Mouse (Mus musculus): ENCODE results near the gene Nr3c2. TPM values are rescaled to one million over a fixed set of nuclear protein-coding genes. Genes with fewer than 3 reads are reported as not detected.

Gene Nr3c2
- polyA plus RNA-seq, 1 experiment = not detected

DNA sequence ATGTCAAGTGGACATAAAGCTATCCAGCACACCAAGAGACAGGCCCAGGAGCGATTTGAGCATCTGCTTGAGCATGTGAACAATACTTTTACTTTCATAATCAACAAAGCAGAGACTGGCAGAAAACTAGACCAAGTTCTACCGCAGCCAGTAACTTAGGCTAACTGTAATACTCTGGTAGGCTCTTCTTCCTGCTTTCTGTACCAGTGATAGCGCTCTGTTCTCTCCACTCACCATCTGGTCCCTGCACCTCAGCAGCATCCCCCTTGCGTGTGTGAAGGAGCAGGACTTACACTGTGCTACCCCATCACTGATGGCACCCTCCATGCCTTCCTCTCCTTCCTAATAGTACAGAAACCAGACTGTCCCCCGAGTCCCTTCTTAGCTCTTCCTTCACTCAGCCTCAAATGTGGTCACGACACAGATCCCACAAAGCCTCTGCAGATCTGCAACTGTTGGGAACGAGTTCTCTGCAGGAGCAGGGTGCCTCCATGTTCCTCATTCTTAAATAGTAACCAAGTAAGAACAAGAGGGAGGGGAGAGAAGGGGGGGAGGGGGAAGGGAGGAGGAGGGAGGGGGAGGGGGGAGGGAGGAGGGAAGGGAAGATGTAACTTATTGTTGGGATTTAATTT, 383.5 kb downstream of the Nr3c2 start:
- Histone ChIP-seq H3K4me3 (replicated peaks) (no peak overlapping the region), H3K27me3 (ENCODE audit: control insufficient read depth) (no peaks in the 10 kb centered on the region), H3K9me3 (ENCODE audit: control insufficient read depth, low read length) (no peaks in the 10 kb centered on the region), H3K4me1 (ENCODE audit: control insufficient read depth) (no peaks in the 10 kb centered on the region), H3K36me3 (ENCODE audit: control insufficient read depth) (no peaks in the 10 kb centered on the region)
- TF ChIP-seq TAL1 (IDR thresholded peaks at IDR 0.05; ENCODE audit: low read length) (no peak), GATA1 (IDR thresholded peaks at IDR 0.05; ENCODE audit: low read length) (no peak)

DNA sequence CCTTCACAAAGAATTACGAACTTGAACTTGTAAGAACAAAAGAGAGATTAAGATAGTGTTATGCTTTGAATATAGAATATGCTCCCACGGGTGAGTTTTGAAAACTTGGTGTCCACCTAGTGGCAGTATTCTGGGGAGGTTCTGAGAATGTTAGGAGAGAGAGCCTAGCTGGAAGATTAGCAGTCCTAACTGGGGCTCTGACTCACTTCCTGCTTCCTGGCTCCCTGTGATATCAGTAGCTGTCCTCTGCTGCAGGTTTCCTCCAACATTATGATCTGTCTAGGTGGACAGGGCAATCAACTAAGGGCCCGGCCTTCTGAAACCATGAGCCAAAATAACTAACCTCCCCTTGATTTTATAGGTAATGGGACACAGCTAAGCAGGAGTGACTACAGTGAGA, 385.2 kb downstream of the Nr3c2 start:
- TF ChIP-seq TAL1 (IDR thresholded peaks at IDR 0.05; ENCODE audit: low read length) (no peak), GATA1 (IDR thresholded peaks at IDR 0.05; ENCODE audit: low read length) (no peak)
- Histone ChIP-seq H3K36me3 (ENCODE audit: control insufficient read depth) (no peaks in the 10 kb centered on the region), H3K27me3 (ENCODE audit: control insufficient read depth) (no peaks in the 10 kb centered on the region)

DNA sequence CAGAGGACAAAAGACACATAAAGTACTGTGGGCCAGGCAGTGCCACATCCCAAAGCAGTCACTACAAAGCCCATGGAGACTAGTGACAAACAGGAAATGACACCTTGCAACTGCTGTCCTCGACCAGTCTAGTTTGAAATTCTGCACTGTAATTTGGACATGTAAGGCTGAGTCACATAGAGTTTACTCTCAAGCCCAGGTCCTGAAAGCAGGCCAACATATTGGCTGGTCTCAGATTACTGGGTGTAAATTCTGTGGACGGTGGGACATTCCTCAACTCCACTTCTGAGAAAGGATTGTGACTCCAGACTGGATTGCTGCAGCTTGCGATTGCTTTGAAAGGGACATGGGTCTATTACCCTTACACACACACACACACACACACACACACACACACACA, 388.8 kb downstream of the Nr3c2 start:
- Histone ChIP-seq H3K4me3 (replicated peaks) (no peak overlapping the region), H3K36me3 (ENCODE audit: control insufficient read depth) (no peaks in the 10 kb centered on the region)
- TF ChIP-seq TAL1 (IDR thresholded peaks at IDR 0.05; ENCODE audit: low read length) (no peak), GATA1 (IDR thresholded peaks at IDR 0.05; ENCODE audit: low read length) (no peak)

More for the DNA sequence above, 385.2 kb downstream of the Nr3c2 start:
- Histone ChIP-seq H3K9me3 (ENCODE audit: control insufficient read depth, low read length) (no peaks in the 10 kb centered on the region), H3K4me1 (ENCODE audit: control insufficient read depth) (no peaks in the 10 kb centered on the region), H3K4me3 (replicated peaks) (no peak overlapping the region)

DNA sequence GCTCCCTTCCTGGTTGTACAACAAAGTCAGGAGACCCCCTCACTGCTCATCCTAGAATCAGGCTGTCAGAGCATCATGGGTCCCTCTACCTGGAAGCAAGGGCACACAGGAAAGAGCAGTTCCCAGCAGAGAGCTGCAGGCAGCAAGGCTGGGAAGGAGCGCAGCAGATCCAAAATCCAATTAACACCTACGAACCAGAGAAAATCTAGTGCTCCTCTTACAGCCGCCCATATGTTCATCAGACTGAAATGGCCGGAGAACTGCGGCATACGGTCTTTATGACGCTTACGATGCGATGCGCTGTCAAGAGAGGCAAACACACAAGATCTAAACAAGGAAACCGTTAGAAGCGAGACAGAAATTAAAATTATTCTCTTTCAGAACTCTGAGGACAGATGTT, 389.2 kb downstream of the Nr3c2 start:
- H3K27me3 ChIP-seq (ENCODE audit: control insufficient read depth) = no peaks in the 10 kb centered on the region
- H3K4me1 ChIP-seq (ENCODE audit: control insufficient read depth) = no peaks in the 10 kb centered on the region
- no peaks in the 10 kb centered on the region for H3K9me3 ChIP-seq (ENCODE audit: control insufficient read depth, low read length)
- H3K36me3 ChIP-seq (ENCODE audit: control insufficient read depth) = no peaks in the 10 kb centered on the region
- TF ChIP-seq GATA1 (IDR thresholded peaks at IDR 0.05; ENCODE audit: low read length) = no peak
- no peak overlapping the region for H3K4me3 ChIP-seq (replicated peaks)

More for the DNA sequence above, 388.8 kb downstream of the Nr3c2 start:
- no peaks in the 10 kb centered on the region for H3K4me1 ChIP-seq (ENCODE audit: control insufficient read depth)
- no peaks in the 10 kb centered on the region for H3K27me3 ChIP-seq (ENCODE audit: control insufficient read depth)
- no peaks in the 10 kb centered on the region for H3K9me3 ChIP-seq (ENCODE audit: control insufficient read depth, low read length)

DNA sequence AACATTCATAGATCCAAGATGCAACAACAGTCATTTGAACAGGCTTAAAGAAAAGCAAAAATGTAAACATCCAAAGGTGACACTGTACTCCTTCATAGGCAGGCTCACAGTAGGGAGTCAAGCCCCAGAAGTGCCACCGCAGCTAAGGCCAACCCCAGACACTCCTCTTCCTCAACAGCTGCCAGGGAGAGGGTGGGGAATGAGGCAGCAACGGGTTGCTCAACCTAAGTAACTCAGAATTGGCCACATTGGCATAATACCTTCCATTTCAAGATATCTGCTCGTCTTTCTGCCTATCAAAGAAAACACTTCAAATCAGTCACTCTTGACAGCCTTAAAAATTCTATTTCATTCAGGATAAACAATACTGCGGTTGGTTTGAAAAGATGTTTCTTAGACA, 392.9 kb downstream of the Nr3c2 start:
- H3K27me3 ChIP-seq (ENCODE audit: control insufficient read depth) = no peaks in the 10 kb centered on the region
- no peak overlapping the region for H3K4me3 ChIP-seq (replicated peaks)
- TF ChIP-seq GATA1 (IDR thresholded peaks at IDR 0.05; ENCODE audit: low read length) (no peak), TAL1 (IDR thresholded peaks at IDR 0.05; ENCODE audit: low read length) (no peak)
- no peaks in the 10 kb centered on the region for H3K4me1 ChIP-seq (ENCODE audit: control insufficient read depth)
- no peaks in the 10 kb centered on the region for H3K36me3 ChIP-seq (ENCODE audit: control insufficient read depth)
- peaks cover 4% of the 10 kb centered on the region for H3K9me3 ChIP-seq (ENCODE audit: control insufficient read depth, low read length)

DNA sequence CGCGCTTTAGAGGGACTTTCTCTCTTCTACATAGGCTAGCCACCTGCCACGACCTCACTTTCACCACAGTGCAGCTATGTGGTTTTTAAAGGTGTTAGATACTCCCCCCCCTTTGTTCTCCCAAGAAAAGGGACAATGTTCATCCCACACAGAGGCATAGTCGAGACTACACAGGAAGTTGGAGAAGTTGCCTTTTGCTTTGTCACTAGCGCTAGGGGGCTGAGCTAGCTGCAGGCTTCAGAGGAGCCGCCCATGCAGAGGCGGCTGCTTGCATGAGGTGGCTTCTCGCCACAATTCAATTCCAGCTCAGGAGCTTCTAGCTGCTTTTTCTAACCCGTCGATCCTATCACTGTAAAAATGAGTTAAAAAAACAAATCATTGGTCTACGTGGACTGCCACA, 393.4 kb downstream of the Nr3c2 start:
- H3K36me3 ChIP-seq (ENCODE audit: control insufficient read depth) = no peaks in the 10 kb centered on the region
- no peaks in the 10 kb centered on the region for H3K27me3 ChIP-seq (ENCODE audit: control insufficient read depth)
- H3K4me1 ChIP-seq (ENCODE audit: control insufficient read depth) = no peaks in the 10 kb centered on the region
- no peak for TF ChIP-seq GATA1 (IDR thresholded peaks at IDR 0.05; ENCODE audit: low read length)
- no peak for TF ChIP-seq TAL1 (IDR thresholded peaks at IDR 0.05; ENCODE audit: low read length)
- peaks cover 4% of the 10 kb centered on the region for H3K9me3 ChIP-seq (ENCODE audit: control insufficient read depth, low read length)
- H3K4me3 ChIP-seq (replicated peaks) = no peak overlapping the region

DNA sequence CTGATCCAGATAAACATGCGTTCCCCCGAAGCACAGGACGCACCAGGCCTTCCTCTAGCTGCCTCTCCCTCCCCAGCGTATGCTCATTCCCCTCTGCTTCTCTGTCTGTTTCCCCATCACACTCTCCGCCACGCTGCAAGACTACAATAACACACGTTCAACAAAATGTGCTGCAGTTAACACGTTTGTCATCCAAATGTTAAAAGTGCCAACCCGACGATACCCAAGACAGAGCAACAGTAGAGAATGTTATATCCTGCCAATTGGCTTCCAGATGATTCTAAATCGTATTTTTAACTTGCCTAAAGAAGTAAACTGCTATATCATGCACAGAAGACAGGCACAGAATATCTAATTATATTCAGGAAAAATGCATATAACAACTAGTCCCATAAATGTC, 395.4 kb downstream of the Nr3c2 start:
- no peaks in the 10 kb centered on the region for H3K36me3 ChIP-seq (ENCODE audit: control insufficient read depth)
- TF ChIP-seq TAL1 (IDR thresholded peaks at IDR 0.05; ENCODE audit: low read length) = no peak
- TF ChIP-seq GATA1 (IDR thresholded peaks at IDR 0.05; ENCODE audit: low read length) = no peak

More for the DNA sequence above, 395.4 kb downstream of the Nr3c2 start:
- Histone ChIP-seq H3K4me1 (ENCODE audit: control insufficient read depth) (no peaks in the 10 kb centered on the region), H3K4me3 (replicated peaks) (no peak overlapping the region), H3K27me3 (ENCODE audit: control insufficient read depth) (no peaks in the 10 kb centered on the region), H3K9me3 (ENCODE audit: control insufficient read depth, low read length) (peaks cover 4% of the 10 kb centered on the region)

Data from erythroblast, embryonic 14.5 days (primary cell).